8 mouse cellular contexts compared by ENCODE assay signal in genomic region chr3:132948298-132948795, GRCm38 (mm10). TPM values are rescaled to one million over a fixed set of nuclear protein-coding genes. Genes with fewer than 3 reads are reported as not detected.
DNase-seq lines count a peak whose midpoint lies in the region; ATAC-seq and TF ChIP-seq lines count a peak whose summit lies in the region.
"Had no signal": no experiment of that assay in that cellular context is flagged by ENCODE, and none has a peak within 500 bp of the region (broad histone marks: within the 10 kb centered on the region; RNA-seq: fewer than 3 reads in every experiment).

No protein-coding gene starts in this region.

- no peaks in the 10 kb centered on the region for H3K27me3 ChIP-seq in kidney, adult 2 months (replicated peaks; ENCODE audit: control insufficient read depth, insufficient read depth, low read length)
- no peaks in the 10 kb centered on the region; the same call in 1 of the 2 replicates for H3K27me3 ChIP-seq in embryonic facial prominence, embryonic 11.5 days (ENCODE audit: control insufficient read depth, insufficient read depth, low read length)
- peaks cover 33% of the 10 kb centered on the region for H3K27me3 ChIP-seq in hindbrain, embryonic 13.5 days
- peaks cover 36% of the 10 kb centered on the region for H3K27me3 ChIP-seq in midbrain, embryonic 13.5 days

- H3K36me3 ChIP-seq in kidney, adult 2 months (ENCODE audit: control insufficient read depth, insufficient read depth, low read length): no peaks in the 10 kb centered on the region
- H3K36me3 ChIP-seq in embryonic facial prominence, embryonic 11.5 days (replicated peaks; ENCODE audit: control insufficient read depth, insufficient read depth, low read depth, low read length): no peaks in the 10 kb centered on the region
- no peaks in the 10 kb centered on the region for H3K36me3 ChIP-seq in hindbrain, embryonic 13.5 days
- H3K36me3 ChIP-seq in midbrain, embryonic 13.5 days: no peaks in the 10 kb centered on the region

- H3K9me3 ChIP-seq in embryonic facial prominence, embryonic 11.5 days (replicated peaks; ENCODE audit: control insufficient read depth, low read length): no peaks in the 10 kb centered on the region
- no peaks in the 10 kb centered on the region for H3K9me3 ChIP-seq in hindbrain, embryonic 13.5 days
- H3K9me3 ChIP-seq in midbrain, embryonic 13.5 days: no peaks in the 10 kb centered on the region

- no peak for ATAC-seq in embryonic facial prominence, embryonic 11.5 days (replicated peaks; ENCODE audit: insufficient number of reproducible peaks, low FRiP score, low TSS enrichment, low read depth)
- ATAC-seq in hindbrain, embryonic 13.5 days (ENCODE audit: low FRiP score): no peak
- ATAC-seq in midbrain, embryonic 13.5 days: no peak
- ATAC-seq in CD4-positive, CD25-positive, alpha-beta regulatory T cell, adult 4 months: no peak

- no peak for TF ChIP-seq POLR2A in kidney, adult 2 months (IDR thresholded peaks at IDR 0.05; ENCODE audit: low read depth, low read length)

- peak overlapping the region; percentile 34; the same call in 1 of the 2 replicates for H3K4me3 ChIP-seq in kidney, adult 2 months (ENCODE audit: insufficient read depth, low read depth, low read length)
- no peak overlapping the region for H3K4me3 ChIP-seq in embryonic facial prominence, embryonic 11.5 days (ENCODE audit: low read depth, low read length)
- H3K4me3 ChIP-seq in hindbrain, embryonic 13.5 days: peak overlapping the region; percentile 56
- peak overlapping the region; percentile 74 for H3K4me3 ChIP-seq in midbrain, embryonic 13.5 days (replicated peaks)

- peak overlapping the region; percentile 52; the same call in 1 of the 2 replicates for H3K27ac ChIP-seq in kidney, adult 2 months (ENCODE audit: insufficient read depth, low read depth, low read length)
- H3K27ac ChIP-seq in embryonic facial prominence, embryonic 11.5 days (replicated peaks; ENCODE audit: low read depth, low read length): no peak overlapping the region
- H3K27ac ChIP-seq in hindbrain, embryonic 13.5 days: no peak overlapping the region
- H3K27ac ChIP-seq in midbrain, embryonic 13.5 days: no peak overlapping the region

- no peak overlapping the region for H3K4me2 ChIP-seq in embryonic facial prominence, embryonic 11.5 days (ENCODE audit: low read depth, low read length)
- H3K4me2 ChIP-seq in hindbrain, embryonic 13.5 days: peak overlapping the region; percentile 92
- peak overlapping the region; percentile 99 for H3K4me2 ChIP-seq in midbrain, embryonic 13.5 days (replicated peaks)

- no peak for TF ChIP-seq CTCF in kidney, adult 2 months (conservative IDR thresholded peaks at IDR 0.05; ENCODE audit: insufficient read depth, insufficient read length, low read depth, low read length)

- H3K9ac ChIP-seq in embryonic facial prominence, embryonic 11.5 days (replicated peaks; ENCODE audit: low read length): no peak overlapping the region
- H3K9ac ChIP-seq in hindbrain, embryonic 13.5 days: no peak overlapping the region
- no peak overlapping the region for H3K9ac ChIP-seq in midbrain, embryonic 13.5 days (replicated peaks)

- H3K4me1 ChIP-seq in kidney, adult 2 months (ENCODE audit: control insufficient read depth, insufficient read depth, low read length): peaks cover 14% of the 10 kb centered on the region; the same call in 1 of the 2 replicates
- no peaks in the 10 kb centered on the region for H3K4me1 ChIP-seq in embryonic facial prominence, embryonic 11.5 days (ENCODE audit: control insufficient read depth, insufficient read depth, low read length)
- H3K4me1 ChIP-seq in hindbrain, embryonic 13.5 days (replicated peaks): peaks cover 21% of the 10 kb centered on the region
- H3K4me1 ChIP-seq in midbrain, embryonic 13.5 days (replicated peaks): peaks cover 18% of the 10 kb centered on the region

- peak; percentile 40 for DNase-seq in kidney, adult 2 months
- no peak for DNase-seq in kidney, adult 8-10 months
- peak; percentile 47 for DNase-seq in embryonic facial prominence, embryonic 11.5 days (ENCODE audit: low spot score)
- no peak for DNase-seq in right cerebral cortex, postnatal 4 days
- DNase-seq: gastrocnemius, postnatal 25 days had no signal

- WGBS in kidney, adult 2 months: 33% methylated on average over 7 of the region's 7 CpGs
- 17% methylated on average over 7 of the region's 7 CpGs for WGBS in embryonic facial prominence, embryonic 11.5 days
- 17% methylated on average over 7 of the region's 7 CpGs for WGBS in hindbrain, embryonic 13.5 days
- WGBS in midbrain, embryonic 13.5 days: 9% methylated on average over 7 of the region's 7 CpGs

RNA-seq across cellular contexts. Expression of gene Npnt, which starts 1.7 kb away (rescaled TPM):
- polyA plus RNA-seq in kidney, adult 2 months (2012; rRNA removed): 119 and 132 TPM in 2 replicates
- polyA plus RNA-seq in embryonic facial prominence, embryonic 11.5 days (2014; fragmentation: Nextera tagmentation; extraction: Ambion mirVana): 15.2 and 18.0 TPM in 2 replicates
- polyA plus RNA-seq in hindbrain, embryonic 13.5 days (2015; fragmentation: Nextera tagmentation; extraction: Ambion mirVana): 22.1 and 27.8 TPM in 2 replicates
- 16.5 and 17.5 TPM in 2 replicates for polyA plus RNA-seq in midbrain, embryonic 13.5 days (2015; fragmentation: Nextera tagmentation; extraction: Ambion mirVana)
- polyA plus RNA-seq in CD4-positive, CD25-positive, alpha-beta regulatory T cell, adult 4 months (2017; shearing (Covaris generic)): under 1 TPM; 0.36 to 0.79 TPM

Comparison
In these comparisons a context has a peak if more than half of its experiments do, and no peak if none do; other contexts are left out.
1. DNase-seq: peak in kidney, adult 2 months (single experiment) and embryonic facial prominence, embryonic 11.5 days (single experiment); none in kidney, adult 8-10 months (0 of 2) and right cerebral cortex, postnatal 4 days (single experiment).